Comparison of ENCODE assay signal across 11 mouse cellular contexts in the genomic region with DNA sequence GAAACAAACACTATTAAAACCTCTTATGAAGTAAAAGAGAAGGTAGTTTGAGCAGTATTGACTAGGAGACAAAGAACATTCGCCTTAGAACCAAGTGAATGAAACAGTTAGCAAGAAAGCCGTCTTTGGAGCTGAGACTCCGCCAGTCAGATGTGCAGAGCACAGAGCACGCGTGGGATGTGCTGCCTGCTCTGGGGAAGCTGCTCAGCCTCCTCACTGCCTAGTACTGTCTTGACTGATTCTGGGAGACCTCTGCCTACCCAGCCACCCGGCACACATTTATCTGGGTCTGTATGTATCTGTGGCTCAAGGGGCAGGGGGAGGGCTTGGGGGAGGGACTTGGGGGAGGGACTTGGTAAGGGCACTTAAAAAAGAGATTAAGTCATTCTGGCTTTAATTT.
DNase-seq lines count a peak whose midpoint lies in the region; ATAC-seq lines count a peak whose summit lies in the region.
"Had no signal": no experiment of that assay in that cellular context is flagged by ENCODE, and none has a peak within 500 bp of the region (broad histone marks: within the 10 kb centered on the region; RNA-seq: fewer than 3 reads in every experiment).

No protein-coding gene starts in this region.

- WGBS in hindbrain, embryonic 14.5 days: 61% methylated on average over 6 of the region's 6 CpGs
- WGBS in hindbrain, embryonic 12.5 days: 67% methylated on average over 6 of the region's 6 CpGs
- 61% methylated on average over 6 of the region's 6 CpGs for WGBS in liver, embryonic 11.5 days

- H3K4me2 ChIP-seq in hindbrain, embryonic 14.5 days (replicated peaks): no peak overlapping the region
- no peak overlapping the region for H3K4me2 ChIP-seq in hindbrain, embryonic 12.5 days (replicated peaks)
- H3K4me2 ChIP-seq in liver, embryonic 11.5 days: no peak overlapping the region
- H3K4me2 ChIP-seq: heart, embryonic 11.5 days had no signal

- no peak overlapping the region for H3K9ac ChIP-seq in hindbrain, embryonic 14.5 days
- no peak overlapping the region for H3K9ac ChIP-seq in hindbrain, embryonic 12.5 days
- no peak overlapping the region for H3K9ac ChIP-seq in liver, embryonic 11.5 days (ENCODE audit: low read depth, low read length)

- H3K36me3 ChIP-seq in hindbrain, embryonic 14.5 days (replicated peaks; ENCODE audit: control insufficient read depth, insufficient read depth): no peaks in the 10 kb centered on the region
- H3K36me3 ChIP-seq in hindbrain, embryonic 12.5 days: no peaks in the 10 kb centered on the region
- no peaks in the 10 kb centered on the region for H3K36me3 ChIP-seq in liver, embryonic 11.5 days (ENCODE audit: control insufficient read depth, insufficient read depth, low read length)

- no peak overlapping the region for H3K4me3 ChIP-seq in hindbrain, embryonic 14.5 days (replicated peaks; ENCODE audit: low read length)
- H3K4me3 ChIP-seq in hindbrain, embryonic 12.5 days: no peak overlapping the region
- H3K4me3 ChIP-seq in liver, embryonic 11.5 days (ENCODE audit: low read depth, low read length): no peak overlapping the region

- H3K27ac ChIP-seq in hindbrain, embryonic 14.5 days: 0 out of 2 replicates have a peak overlapping the region, but pooled peaks have one; percentile 17
- H3K27ac ChIP-seq in hindbrain, embryonic 12.5 days: no peak overlapping the region
- H3K27ac ChIP-seq in liver, embryonic 11.5 days (ENCODE audit: low read depth, low read length): no peak overlapping the region

- no peaks in the 10 kb centered on the region for H3K9me3 ChIP-seq in hindbrain, embryonic 14.5 days (ENCODE audit: control insufficient read depth, low read length)
- H3K9me3 ChIP-seq in hindbrain, embryonic 12.5 days (replicated peaks): no peaks in the 10 kb centered on the region
- H3K9me3 ChIP-seq in liver, embryonic 11.5 days (ENCODE audit: control insufficient read depth, low read length): no peaks in the 10 kb centered on the region

- no peak for DNase-seq in hindbrain, embryonic 14.5 days (ENCODE audit: low spot score)
- no peak for DNase-seq in liver, embryonic 11.5 days (ENCODE audit: low spot score)
- DNase-seq in liver: no peak
- peak; percentile 62 to 63 for DNase-seq in right cerebral cortex, adult 2 months (ENCODE audit: low spot score in 2 of 2)
- DNase-seq in right cerebral cortex, postnatal 25 days: no peak
- DNase-seq in adrenal gland, adult (ENCODE audit: inconsistent age in 2 of 2, low spot score in 1 of 2): no peak
- no peak for DNase-seq in adrenal gland, adult 8-10 months
- DNase-seq: adrenal gland, adult 2 months; kidney, postnatal 25 days had no signal

- H3K4me1 ChIP-seq in hindbrain, embryonic 14.5 days (replicated peaks; ENCODE audit: control insufficient read depth, insufficient read depth, low read length): peaks cover 10% of the 10 kb centered on the region
- peaks cover 12% of the 10 kb centered on the region for H3K4me1 ChIP-seq in hindbrain, embryonic 12.5 days
- H3K4me1 ChIP-seq in liver, embryonic 11.5 days (replicated peaks; ENCODE audit: control insufficient read depth, insufficient read depth, low read length): no peaks in the 10 kb centered on the region; the same call in 1 of the 2 replicates

- no peaks in the 10 kb centered on the region for H3K27me3 ChIP-seq in hindbrain, embryonic 14.5 days (ENCODE audit: control insufficient read depth, insufficient read depth, low read length)
- H3K27me3 ChIP-seq in hindbrain, embryonic 12.5 days: no peaks in the 10 kb centered on the region
- no peaks in the 10 kb centered on the region for H3K27me3 ChIP-seq in liver, embryonic 11.5 days (replicated peaks; ENCODE audit: control insufficient read depth, insufficient read depth, low read length)

- 0 out of 2 replicates have a peak, but pooled peaks have one; percentile 27 for ATAC-seq in hindbrain, embryonic 14.5 days (ENCODE audit: low FRiP score)
- no peak for ATAC-seq in hindbrain, embryonic 12.5 days (ENCODE audit: low FRiP score)
- ATAC-seq in liver, embryonic 11.5 days (replicated peaks; ENCODE audit: low FRiP score): 0 out of 2 replicates have a peak, but pooled peaks have one; percentile 30

Comparison
In these comparisons a context has a peak if more than half of its experiments do, and no peak if none do; other contexts are left out.
1. DNase-seq: peak in right cerebral cortex, adult 2 months (2 of 2); none in hindbrain, embryonic 14.5 days (single experiment), liver, embryonic 11.5 days (single experiment), liver (single experiment), right cerebral cortex, postnatal 25 days (single experiment), adrenal gland, adult (0 of 2) and adrenal gland, adult 8-10 months (single experiment).